Mouse (Mus musculus) heart, postnatal 0 days (tissue): ENCODE measurements at regions not wholly inside any gene's neighbourhood (a gene's known extent, or its start where the extent isn't known, plus 50 kb on each side); places are given as distances from the start of the nearest gene placed in this dataset.
A peak's percentile ranks its signal among the peaks of the same experiment; 100 is the strongest.

Experiments
- ATAC-seq: fragments of 200-750 bp; cut with Nextera tagmentation; 2 replicates; pipeline ENCODE4 v1.8.0; 2017; ENCODE audit warnings: low read depth, moderate number of reproducible peaks, moderate library complexity; ENCODE audit not compliant: insufficient read depth
- DNase-seq: peaks from one replicate; pipeline ENCODE4 v3.0.0-alpha.2; 2016; ENCODE audit warnings: low spot score
- H3K27ac ChIP-seq: fragments of 300-500 bp; sonication (generic); 2 replicates; pipeline ENCODE4 v1.5.1; 2014; ENCODE audit warnings: low read depth, mild to moderate bottlenecking
- H3K27me3 ChIP-seq: fragments of 300-500 bp; sonication (generic); 2 replicates; pipeline ENCODE4 v1.6.1; 2014; ENCODE audit warnings: low read length, mixed read lengths; ENCODE audit not compliant: control insufficient read depth, insufficient read depth
- H3K36me3 ChIP-seq: fragments of 300-500 bp; sonication (generic); replicated peaks from 2 replicates; pipeline ENCODE4 v1.6.1; 2014; ENCODE audit warnings: low read length, mixed read lengths; ENCODE audit not compliant: control insufficient read depth, insufficient read depth
- H3K4me1 ChIP-seq: fragments of 300-500 bp; sonication (generic); 2 replicates; pipeline ENCODE4 v1.6.1; 2014; ENCODE audit warnings: antibody characterized with exemption; ENCODE audit not compliant: control insufficient read depth, insufficient read depth
- H3K4me2 ChIP-seq: fragments of 300-500 bp; sonication (generic); 2 replicates; pipeline ENCODE4 v1.6.1; 2014; ENCODE audit warnings: low read depth, mild to moderate bottlenecking, low read length, moderate library complexity
- H3K4me3 ChIP-seq: fragments of 300-500 bp; sonication (generic); 2 replicates; pipeline ENCODE4 v1.5.1; 2014; ENCODE audit warnings: low read depth, low read length
- H3K9ac ChIP-seq: fragments of 300-500 bp; sonication (generic); replicated peaks from 2 replicates; pipeline ENCODE4 v1.6.1; 2014; ENCODE audit warnings: low read depth, low read length, mixed read lengths
- H3K9me3 ChIP-seq: fragments of 300-500 bp; sonication (generic); replicated peaks from 2 replicates; pipeline ENCODE4 v1.6.1; 2016; ENCODE audit warnings: low read length; ENCODE audit not compliant: control insufficient read depth
- CTCF ChIP-seq: IDR thresholded peaks from 2 replicates; pipeline ENCODE4 v1.5.1; 2016; ENCODE audit warnings: antibody characterized with exemption, control low read depth, low read depth
- EP300 ChIP-seq: IDR thresholded peaks from 2 replicates; pipeline ENCODE4 v1.6.1; 2016; ENCODE audit warnings: antibody characterized with exemption, low read depth
- WGBS: fragments of 180-500 bp; shearing (Covaris S2); extraction: QIAGEN DNeasy Blood & Tissue Kit; methylation state at CpG from one replicate; pipeline ENCODE4 v1.1.7; 2014; 5-methylcytosine and 5-hydroxymethylcytosine counted together

DNA sequence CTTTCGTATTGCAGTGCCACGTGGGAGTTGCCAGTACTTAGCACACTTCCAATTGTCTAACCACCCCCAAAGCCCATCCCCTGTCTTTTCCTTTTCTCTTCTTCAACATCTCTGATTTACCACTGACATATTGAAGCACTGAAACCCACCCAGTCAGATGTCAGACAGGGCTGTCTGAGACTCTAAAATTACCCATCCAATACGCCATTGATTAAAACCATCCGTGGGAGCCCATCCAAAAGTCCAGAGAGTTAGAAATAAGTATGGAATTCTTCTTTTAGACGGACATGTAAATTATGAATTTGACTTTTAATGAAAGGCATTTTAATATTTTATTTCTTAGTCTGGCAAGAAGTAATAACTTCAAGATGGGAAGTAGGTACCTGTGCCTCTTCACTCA lies 148.8 kb downstream of the Btg1 start:
- no peak for DNase-seq
- no peak overlapping the region for H3K27ac ChIP-seq
- H3K36me3 ChIP-seq, result no peaks in the 10 kb centered on the region
- no peaks in the 10 kb centered on the region for H3K4me1 ChIP-seq
- 92% methylated on average over 5 of the region's 5 CpGs for WGBS
- no peak overlapping the region for H3K9ac ChIP-seq
- H3K27me3 ChIP-seq, result no peaks in the 10 kb centered on the region
- H3K9me3 ChIP-seq, result no peaks in the 10 kb centered on the region
- H3K4me3 ChIP-seq, result no peak overlapping the region
- TF ChIP-seq CTCF (no peak), EP300 (no peak)
- no peak overlapping the region for H3K4me2 ChIP-seq
- ATAC-seq, result no peak

- DNase-seq, result no peak
- no peak for ATAC-seq
- no peaks in the 10 kb centered on the region for H3K27me3 ChIP-seq
- WGBS, result 80% methylated on average over 1 of the region's 1 CpGs
- no peaks in the 10 kb centered on the region for H3K9me3 ChIP-seq
- H3K36me3 ChIP-seq, result no peaks in the 10 kb centered on the region
- no peak overlapping the region for H3K27ac ChIP-seq
- TF ChIP-seq EP300, result no peak
- no peak for TF ChIP-seq CTCF
- no peak overlapping the region for H3K4me3 ChIP-seq
- no peak overlapping the region for H3K9ac ChIP-seq
- H3K4me2 ChIP-seq, result no peak overlapping the region
- no peaks in the 10 kb centered on the region for H3K4me1 ChIP-seq
These were observed 161.4 kb downstream of the Btg1 start for GRCm38 (mm10) chr10:96778220-96778619.

DNA sequence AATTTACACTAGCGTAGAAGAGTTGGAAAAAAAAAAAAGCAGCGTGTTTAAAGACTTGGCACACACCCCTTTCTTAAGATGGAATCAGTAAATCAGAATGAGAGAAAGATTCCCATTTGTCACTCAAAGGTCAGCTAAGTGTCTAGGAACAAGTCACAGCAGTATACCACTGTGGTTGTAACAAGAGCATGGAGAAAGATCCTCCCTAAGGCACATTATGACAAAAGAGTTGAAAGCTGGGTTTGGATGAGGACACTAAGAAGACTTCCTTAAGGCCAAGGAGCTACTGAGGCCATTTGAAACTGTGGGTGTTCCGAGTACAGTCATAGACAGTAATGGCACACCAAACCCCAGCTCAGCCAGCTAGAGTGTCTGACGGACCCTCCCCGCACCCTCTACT lies 167.2 kb downstream of the Btg1 start:
- DNase-seq, result no peak
- 83% methylated on average over 5 of the region's 5 CpGs for WGBS
- Histone ChIP-seq H3K4me3 (no peak overlapping the region), H3K9ac (no peak overlapping the region), H3K9me3 (no peaks in the 10 kb centered on the region), H3K27ac (no peak overlapping the region), H3K36me3 (no peaks in the 10 kb centered on the region), H3K4me1 (no peaks in the 10 kb centered on the region), H3K27me3 (no peaks in the 10 kb centered on the region), H3K4me2 (no peak overlapping the region)
- no peak for TF ChIP-seq CTCF
- TF ChIP-seq EP300, result no peak
- ATAC-seq, result no peak

DNA sequence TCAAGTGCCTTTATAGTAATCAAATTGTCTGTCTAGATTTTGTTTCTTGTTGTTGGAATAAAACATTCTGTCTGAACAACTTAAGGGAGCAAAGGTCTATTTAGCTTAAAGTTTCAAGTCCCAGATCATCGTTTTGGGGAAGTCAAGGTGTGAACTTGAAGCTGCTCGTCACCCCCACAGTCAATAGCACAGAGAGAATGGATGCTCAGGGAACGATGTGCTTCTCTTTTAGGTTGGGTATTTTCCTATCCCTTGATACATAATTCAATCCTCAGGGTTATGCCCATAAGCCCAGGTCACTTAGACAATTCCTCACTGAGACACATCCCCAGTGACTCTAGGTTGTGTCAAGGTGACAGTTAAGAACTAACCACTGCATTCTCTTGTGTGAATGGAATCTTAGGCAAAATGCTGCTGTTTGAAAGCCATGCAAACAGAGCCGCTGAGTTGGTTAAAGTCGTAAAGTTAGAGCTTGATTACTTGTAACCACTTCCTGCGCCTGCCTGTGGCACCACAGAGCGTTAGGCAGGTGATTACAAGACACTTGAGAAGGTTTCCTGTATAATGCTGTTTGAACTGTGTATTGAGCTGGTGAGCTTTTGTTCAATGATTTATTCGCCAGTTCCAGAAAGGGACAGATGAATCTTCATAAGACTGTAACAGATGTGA lies 170.2 kb downstream of the Btg1 start:
- H3K9ac ChIP-seq, result no peak overlapping the region

DNA sequence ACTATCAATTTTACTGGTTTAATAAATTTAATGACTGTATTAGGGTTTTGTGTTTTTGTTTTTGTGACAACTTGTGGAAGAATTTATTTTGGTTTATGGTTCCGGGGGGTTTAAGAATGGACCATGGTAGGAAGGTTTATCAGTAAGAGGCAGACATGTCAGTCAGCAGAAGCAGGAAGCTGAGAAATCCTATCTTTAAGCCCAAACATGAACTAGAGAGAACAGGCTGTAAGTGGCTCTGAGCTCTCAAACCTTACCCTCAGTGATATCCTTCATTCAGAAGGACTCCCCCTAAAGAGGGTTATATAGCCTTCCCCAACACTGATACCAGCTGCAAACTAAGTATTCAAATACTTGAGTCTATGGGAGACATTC lies 170.8 kb downstream of the Btg1 start:
- no peak for ATAC-seq
- H3K4me3 ChIP-seq, result no peak overlapping the region
- WGBS, result 57% methylated on average over 1 of the region's 1 CpGs
- TF ChIP-seq CTCF (no peak), EP300 (no peak)
- H3K4me2 ChIP-seq, result no peak overlapping the region
- H3K9ac ChIP-seq, result no peak overlapping the region
- no peaks in the 10 kb centered on the region for H3K36me3 ChIP-seq
- no peaks in the 10 kb centered on the region for H3K27me3 ChIP-seq
- H3K9me3 ChIP-seq, result no peaks in the 10 kb centered on the region
- H3K27ac ChIP-seq, result no peak overlapping the region
- DNase-seq, result no peak
- H3K4me1 ChIP-seq, result no peaks in the 10 kb centered on the region

More for the DNA sequence above, 170.2 kb downstream of the Btg1 start:
- peak overlapping the region; percentile 13; the same call in 1 of the 2 replicates for H3K27ac ChIP-seq
- ATAC-seq, result no peak
- H3K27me3 ChIP-seq, result no peaks in the 10 kb centered on the region
- no peak overlapping the region for H3K4me3 ChIP-seq
- DNase-seq, result no peak
- H3K9me3 ChIP-seq, result no peaks in the 10 kb centered on the region
- 80% methylated on average over 8 of the region's 8 CpGs for WGBS
- H3K4me1 ChIP-seq, result no peaks in the 10 kb centered on the region
- no peak for TF ChIP-seq EP300
- no peak for TF ChIP-seq CTCF
- H3K4me2 ChIP-seq, result no peak overlapping the region
- no peaks in the 10 kb centered on the region for H3K36me3 ChIP-seq

- H3K4me2 ChIP-seq, result no peak overlapping the region
- ATAC-seq, result no peak
- no peak overlapping the region for H3K27ac ChIP-seq
- H3K9me3 ChIP-seq, result no peaks in the 10 kb centered on the region
- WGBS, result 63% methylated on average over 8 of the region's 8 CpGs
- no peaks in the 10 kb centered on the region for H3K27me3 ChIP-seq
- no peak overlapping the region for H3K9ac ChIP-seq
- H3K4me3 ChIP-seq, result no peak overlapping the region
- TF ChIP-seq CTCF, result no peak
- TF ChIP-seq EP300, result no peak
- no peaks in the 10 kb centered on the region for H3K36me3 ChIP-seq
- DNase-seq, result no peak
- no peaks in the 10 kb centered on the region for H3K4me1 ChIP-seq
These were observed 171.7 kb downstream of the Btg1 start for GRCm38 (mm10) chr10:96788352-96789016.
